Mouse (Mus musculus) liver, embryonic 15.5 days (tissue): ENCODE results near the gene Ttll4. TPM values are rescaled to one million over a fixed set of nuclear protein-coding genes. Genes with fewer than 3 reads are reported as not detected.
A peak's percentile ranks its signal among the peaks of the same experiment; 100 is the strongest.

Experiments used
- ATAC-seq: fragments of 200-750 bp; cut with Nextera tagmentation; 2 replicates; pipeline ENCODE4 v1.8.0; 2017; ENCODE audit warnings: moderate number of reproducible peaks, mild to moderate bottlenecking, moderate library complexity; ENCODE audit not compliant: insufficient read depth
- H3K27ac ChIP-seq: fragments of 300-500 bp; sonication (generic); replicated peaks from 2 replicates; pipeline ENCODE4 v1.5.1; 2015; ENCODE audit warnings: mild to moderate bottlenecking, inconsistent platforms
- H3K27me3 ChIP-seq: fragments of 300-500 bp; sonication (generic); 2 replicates; pipeline ENCODE4 v1.6.1; 2015; ENCODE audit warnings: mild to moderate bottlenecking, inconsistent platforms
- H3K36me3 ChIP-seq: fragments of 300-500 bp; sonication (generic); replicated peaks from 2 replicates; pipeline ENCODE4 v1.6.1; 2015; ENCODE audit warnings: moderate library complexity, mild to moderate bottlenecking, inconsistent platforms
- H3K4me1 ChIP-seq: fragments of 300-500 bp; sonication (generic); replicated peaks from 2 replicates; pipeline ENCODE4 v1.6.1; 2015; ENCODE audit warnings: inconsistent platforms
- H3K4me2 ChIP-seq: fragments of 300-500 bp; sonication (generic); 2 replicates; pipeline ENCODE4 v1.6.1; 2015; ENCODE audit warnings: moderate library complexity, mild to moderate bottlenecking, inconsistent platforms
- H3K4me3 ChIP-seq: fragments of 300-500 bp; sonication (generic); replicated peaks from 2 replicates; pipeline ENCODE4 v1.5.1; 2015; ENCODE audit warnings: mild to moderate bottlenecking, inconsistent platforms
- H3K9ac ChIP-seq: fragments of 300-500 bp; sonication (generic); 2 replicates; pipeline ENCODE4 v1.6.1; 2015; ENCODE audit warnings: moderate library complexity, mild to moderate bottlenecking, inconsistent platforms
- H3K9me3 ChIP-seq: fragments of 300-500 bp; sonication (generic); replicated peaks from 2 replicates; pipeline ENCODE4 v1.6.1; 2016; ENCODE audit warnings: inconsistent platforms
- WGBS: fragments of 180-500 bp; shearing (Covaris S2); methylation state at CpG from one replicate; pipeline ENCODE4 v1.1.7; 2015; ENCODE audit warnings: mixed read lengths; ENCODE audit not compliant: insufficient replicate concordance; 5-methylcytosine and 5-hydroxymethylcytosine counted together
- polyA plus RNA-seq: library from polyadenylated mRNA; unstranded; fragments of >200 nt; fragmentation: Nextera tagmentation; extraction: Ambion mirVana; gene quantifications from 2 replicates; pipeline ENCODE4 v1.2.1, GENCODE M21; 2015

Gene Ttll4
- polyA plus RNA-seq, 1 experiment from 2014 or later, result 4.5 TPM

GRCm38 (mm10) chr1:74723748-74724147 is 62.2 kb downstream of the Ttll4 start:
- H3K9me3 ChIP-seq, result no peaks in the 10 kb centered on the region
- 69% methylated on average over 2 of the region's 2 CpGs for WGBS
- no peak overlapping the region for H3K4me2 ChIP-seq
- no peak overlapping the region for H3K4me3 ChIP-seq
- no peak for ATAC-seq
- no peak overlapping the region for H3K9ac ChIP-seq
- H3K27ac ChIP-seq, result no peak overlapping the region
- no peaks in the 10 kb centered on the region for H3K27me3 ChIP-seq
- no peaks in the 10 kb centered on the region for H3K36me3 ChIP-seq
- H3K4me1 ChIP-seq, result no peaks in the 10 kb centered on the region; the same call in 1 of the 2 replicates

- no peaks in the 10 kb centered on the region for H3K27me3 ChIP-seq
- H3K9ac ChIP-seq, result no peak overlapping the region
- H3K4me3 ChIP-seq, result no peak overlapping the region
- no peaks in the 10 kb centered on the region; the same call in 1 of the 2 replicates for H3K4me1 ChIP-seq
- H3K36me3 ChIP-seq, result no peaks in the 10 kb centered on the region
- H3K27ac ChIP-seq, result no peak overlapping the region
- ATAC-seq, result no peak
- no peaks in the 10 kb centered on the region for H3K9me3 ChIP-seq
- WGBS, result 51% methylated on average over 5 of the region's 5 CpGs
- H3K4me2 ChIP-seq, result no peak overlapping the region
These were observed 64.6 kb downstream of the Ttll4 start for GRCm38 (mm10) chr1:74726114-74726513.

- no peaks in the 10 kb centered on the region for H3K36me3 ChIP-seq
- no peaks in the 10 kb centered on the region for H3K27me3 ChIP-seq
- ATAC-seq, result no peak
- WGBS, result 32% methylated on average over 5 of the region's 5 CpGs
- H3K4me3 ChIP-seq, result no peak overlapping the region
- no peaks in the 10 kb centered on the region for H3K9me3 ChIP-seq
- H3K4me2 ChIP-seq, result no peak overlapping the region
- H3K4me1 ChIP-seq, result no peaks in the 10 kb centered on the region
- no peak overlapping the region for H3K27ac ChIP-seq
- no peak overlapping the region for H3K9ac ChIP-seq
These were observed 65.1 kb downstream of the Ttll4 start for GRCm38 (mm10) chr1:74726674-74727073.

- WGBS, result 51% methylated on average over 8 of the region's 8 CpGs
- Histone ChIP-seq H3K9me3 (no peaks in the 10 kb centered on the region), H3K4me2 (no peak overlapping the region), H3K4me1 (no peaks in the 10 kb centered on the region), H3K27me3 (no peaks in the 10 kb centered on the region), H3K36me3 (no peaks in the 10 kb centered on the region), H3K9ac (no peak overlapping the region), H3K27ac (no peak overlapping the region), H3K4me3 (no peak overlapping the region)
- no peak for ATAC-seq
These were observed 66.9 kb downstream of the Ttll4 start for GRCm38 (mm10) chr1:74728446-74728845.

- Histone ChIP-seq H3K4me3 (no peak overlapping the region), H3K9me3 (no peaks in the 10 kb centered on the region), H3K27me3 (no peaks in the 10 kb centered on the region), H3K4me1 (no peaks in the 10 kb centered on the region), H3K4me2 (no peak overlapping the region), H3K9ac (no peak overlapping the region), H3K36me3 (no peaks in the 10 kb centered on the region), H3K27ac (no peak overlapping the region)
- 74% methylated on average over 12 of the region's 12 CpGs for WGBS
- ATAC-seq, result no peak
These were observed 75.4 kb downstream of the Ttll4 start for GRCm38 (mm10) chr1:74736977-74737376.

- Histone ChIP-seq H3K27ac (no peak overlapping the region), H3K4me2 (no peak overlapping the region), H3K4me1 (no peaks in the 10 kb centered on the region), H3K9me3 (no peaks in the 10 kb centered on the region), H3K9ac (no peak overlapping the region), H3K36me3 (no peaks in the 10 kb centered on the region), H3K27me3 (no peaks in the 10 kb centered on the region), H3K4me3 (no peak overlapping the region)
- no peak for ATAC-seq
- 60% methylated on average over 7 of the region's 7 CpGs for WGBS
These were observed 76.0 kb downstream of the Ttll4 start for GRCm38 (mm10) chr1:74737500-74737899.

GRCm38 (mm10) chr1:74740846-74741245 is 79.3 kb downstream of the Ttll4 start:
- no peak overlapping the region for H3K4me2 ChIP-seq
- no peak for ATAC-seq
- H3K4me1 ChIP-seq, result no peaks in the 10 kb centered on the region
- WGBS, result 59% methylated on average over 7 of the region's 7 CpGs
- no peak overlapping the region for H3K9ac ChIP-seq
- no peak overlapping the region for H3K4me3 ChIP-seq
- no peaks in the 10 kb centered on the region for H3K9me3 ChIP-seq
- H3K27me3 ChIP-seq, result no peaks in the 10 kb centered on the region
- H3K27ac ChIP-seq, result no peak overlapping the region
- no peaks in the 10 kb centered on the region for H3K36me3 ChIP-seq

- Histone ChIP-seq H3K27ac (no peak overlapping the region), H3K27me3 (peaks cover 18% of the 10 kb centered on the region), H3K4me2 (no peak overlapping the region), H3K4me1 (peaks cover 4% of the 10 kb centered on the region; the same call in 1 of the 2 replicates), H3K9me3 (no peaks in the 10 kb centered on the region), H3K4me3 (no peak overlapping the region), H3K9ac (no peak overlapping the region), H3K36me3 (no peaks in the 10 kb centered on the region)
- no peak for ATAC-seq
- WGBS, result 48% methylated on average over 5 of the region's 5 CpGs
These were observed 85.8 kb downstream of the Ttll4 start for GRCm38 (mm10) chr1:74747335-74747734.

GRCm38 (mm10) chr1:74748643-74749271 is 87.2 kb downstream of the Ttll4 start, which contains the start of gene Prkag3:
Gene Prkag3, minus strand, starts transcription at chr1:74749221.
- no peak for ATAC-seq
- Histone ChIP-seq H3K4me3 (no peak within 1 kb of the TSS), H3K27me3 (peaks cover 18% of the 10 kb centered on the region), H3K27ac (no peak within 1 kb of the TSS), H3K4me2 (peak within 1 kb of the TSS; percentile 59), H3K36me3 (no peaks in the 10 kb centered on the region), H3K4me1 (peaks cover 4% of the 10 kb centered on the region; the same call in 1 of the 2 replicates), H3K9me3 (no peaks in the 10 kb centered on the region), H3K9ac (no peak within 1 kb of the TSS)
- 9% methylated on average over 30 of the region's 30 CpGs for WGBS

GRCm38 (mm10) chr1:74749301-74749700 is 87.8 kb downstream of the Ttll4 start:
- Histone ChIP-seq H3K4me1 (peaks cover 4% of the 10 kb centered on the region; the same call in 1 of the 2 replicates), H3K4me3 (no peak overlapping the region), H3K36me3 (no peaks in the 10 kb centered on the region), H3K27ac (no peak overlapping the region), H3K4me2 (no peak overlapping the region), H3K9ac (no peak overlapping the region), H3K27me3 (peaks cover 18% of the 10 kb centered on the region), H3K9me3 (no peaks in the 10 kb centered on the region)
- ATAC-seq, result no peak
- WGBS, result 52% methylated on average over 7 of the region's 7 CpGs

- Histone ChIP-seq H3K27ac (no peak overlapping the region), H3K36me3 (no peaks in the 10 kb centered on the region), H3K4me2 (no peak overlapping the region), H3K4me1 (peaks cover 4% of the 10 kb centered on the region; the same call in 1 of the 2 replicates), H3K27me3 (peaks cover 18% of the 10 kb centered on the region), H3K9ac (no peak overlapping the region), H3K9me3 (no peaks in the 10 kb centered on the region), H3K4me3 (no peak overlapping the region)
- WGBS, result 55% methylated on average over 4 of the region's 4 CpGs
- ATAC-seq, result no peak
These were observed 89.1 kb downstream of the Ttll4 start for GRCm38 (mm10) chr1:74750683-74751082.

GRCm38 (mm10) chr1:74752150-74752549 is 90.6 kb downstream of the Ttll4 start:
- Histone ChIP-seq H3K27ac (no peak overlapping the region), H3K4me1 (peaks cover 4% of the 10 kb centered on the region; the same call in 1 of the 2 replicates), H3K36me3 (no peaks in the 10 kb centered on the region), H3K9me3 (no peaks in the 10 kb centered on the region), H3K4me2 (no peak overlapping the region), H3K27me3 (peaks cover 18% of the 10 kb centered on the region), H3K9ac (no peak overlapping the region), H3K4me3 (no peak overlapping the region)
- 64% methylated on average over 8 of the region's 8 CpGs for whole genome bisulfite sequencing
- ATAC-seq, result no peak
